Mouse (Mus musculus) embryonic facial prominence, embryonic 15.5 days (tissue): ENCODE measurements around the gene Naif1. TPM values are rescaled to one million over a fixed set of nuclear protein-coding genes. Genes with fewer than 3 reads are reported as not detected.
A peak's percentile ranks its signal among the peaks of the same experiment; 100 is the strongest.

Experiments
- ATAC-seq: fragments of 200-750 bp; cut with Nextera tagmentation; 2 replicates; pipeline ENCODE4 v1.8.0; 2017; ENCODE audit warnings: low read depth, moderate TSS enrichment; ENCODE audit not compliant: insufficient number of reproducible peaks, low FRiP score, low TSS enrichment
- H3K27ac ChIP-seq: fragments of 300-500 bp; sonication (generic); replicated peaks from 2 replicates; pipeline ENCODE4 v1.5.1; 2015; ENCODE audit warnings: mild to moderate bottlenecking, inconsistent platforms
- H3K27me3 ChIP-seq: fragments of 300-500 bp; sonication (generic); 2 replicates; pipeline ENCODE4 v1.6.1; 2015; ENCODE audit warnings: inconsistent platforms
- H3K36me3 ChIP-seq: fragments of 300-500 bp; sonication (generic); 2 replicates; pipeline ENCODE4 v1.6.1; 2015; ENCODE audit warnings: mild to moderate bottlenecking, inconsistent platforms
- H3K4me1 ChIP-seq: fragments of 300-500 bp; sonication (generic); 2 replicates; pipeline ENCODE4 v1.6.1; 2015; ENCODE audit warnings: inconsistent platforms
- H3K4me2 ChIP-seq: fragments of 300-500 bp; sonication (generic); replicated peaks from 2 replicates; pipeline ENCODE4 v1.6.1; 2015; ENCODE audit warnings: mild to moderate bottlenecking, inconsistent platforms
- H3K4me3 ChIP-seq: fragments of 300-500 bp; sonication (generic); replicated peaks from 2 replicates; pipeline ENCODE4 v1.5.1; 2015; ENCODE audit warnings: mild to moderate bottlenecking, inconsistent platforms
- H3K9ac ChIP-seq: fragments of 300-500 bp; sonication (generic); 2 replicates; pipeline ENCODE4 v1.6.1; 2015; ENCODE audit warnings: inconsistent platforms
- H3K9me3 ChIP-seq: fragments of 300-500 bp; sonication (generic); replicated peaks from 2 replicates; pipeline ENCODE4 v1.6.1; 2016; ENCODE audit warnings: inconsistent platforms
- WGBS: fragments of 180-500 bp; shearing (Covaris S2); methylation state at CpG from one replicate; pipeline ENCODE4 v1.1.7; 2015; 5-methylcytosine and 5-hydroxymethylcytosine counted together
- polyA plus RNA-seq: library from polyadenylated mRNA; unstranded; fragments of >200 nt; fragmentation: Nextera tagmentation; extraction: Ambion mirVana; gene quantifications from 2 replicates; pipeline ENCODE4 v1.2.1, GENCODE M21; 2015

Naif1 gene
- 6.2 and 6.5 TPM in 2 replicates for polyA plus RNA-seq

GRCm38 (mm10) chr2:32449761-32450754 is at the start of gene Naif1:
Gene Naif1, plus strand, starts transcription at chr2:32450457.
- H3K27ac ChIP-seq = peak within 1 kb of the TSS; percentile 98
- no peaks in the 10 kb centered on the region for H3K9me3 ChIP-seq
- no peak for ATAC-seq
- peak within 1 kb of the TSS; percentile 71 for H3K9ac ChIP-seq
- peak within 1 kb of the TSS; percentile 85 for H3K4me2 ChIP-seq
- peaks cover 55% of the 10 kb centered on the region for H3K4me1 ChIP-seq
- H3K36me3 ChIP-seq = peaks cover 3% of the 10 kb centered on the region; the same call in 1 of the 2 replicates
- H3K27me3 ChIP-seq = no peaks in the 10 kb centered on the region
- peak within 1 kb of the TSS; percentile 76 for H3K4me3 ChIP-seq
- WGBS = 72% methylated on average over 15 of the region's 15 CpGs

DNA sequence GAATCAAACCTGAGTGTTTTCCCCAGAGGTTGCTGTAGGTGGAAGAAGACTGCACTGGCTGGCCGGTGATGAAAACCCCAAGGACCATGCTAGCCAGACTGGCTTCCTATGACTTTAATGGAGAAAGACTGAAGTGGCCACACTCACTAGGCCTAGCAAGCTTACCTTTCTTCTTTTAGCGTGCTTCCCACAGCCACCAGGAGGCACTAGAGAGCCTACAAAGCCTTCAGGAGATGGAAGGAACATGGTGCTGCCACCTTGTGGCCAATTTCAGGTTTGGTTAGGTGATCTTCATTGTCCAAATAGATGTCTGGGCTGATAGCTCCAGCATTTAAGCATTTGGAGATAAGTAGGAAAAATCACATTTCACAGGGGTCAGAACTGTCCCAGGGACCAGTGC is 45.6 kb upstream of the Naif1 start:
- H3K9me3 ChIP-seq = no peaks in the 10 kb centered on the region
- peaks cover 35% of the 10 kb centered on the region for H3K36me3 ChIP-seq
- no peak overlapping the region for H3K9ac ChIP-seq
- WGBS = 20% methylated on average over 2 of the region's 2 CpGs
- H3K27ac ChIP-seq = no peak overlapping the region
- no peak overlapping the region for H3K4me3 ChIP-seq
- no peaks in the 10 kb centered on the region for H3K27me3 ChIP-seq
- peaks cover 11% of the 10 kb centered on the region for H3K4me1 ChIP-seq
- ATAC-seq = 0 out of 2 replicates have a peak, but pooled peaks have one; percentile 9
- H3K4me2 ChIP-seq = no peak overlapping the region

DNA sequence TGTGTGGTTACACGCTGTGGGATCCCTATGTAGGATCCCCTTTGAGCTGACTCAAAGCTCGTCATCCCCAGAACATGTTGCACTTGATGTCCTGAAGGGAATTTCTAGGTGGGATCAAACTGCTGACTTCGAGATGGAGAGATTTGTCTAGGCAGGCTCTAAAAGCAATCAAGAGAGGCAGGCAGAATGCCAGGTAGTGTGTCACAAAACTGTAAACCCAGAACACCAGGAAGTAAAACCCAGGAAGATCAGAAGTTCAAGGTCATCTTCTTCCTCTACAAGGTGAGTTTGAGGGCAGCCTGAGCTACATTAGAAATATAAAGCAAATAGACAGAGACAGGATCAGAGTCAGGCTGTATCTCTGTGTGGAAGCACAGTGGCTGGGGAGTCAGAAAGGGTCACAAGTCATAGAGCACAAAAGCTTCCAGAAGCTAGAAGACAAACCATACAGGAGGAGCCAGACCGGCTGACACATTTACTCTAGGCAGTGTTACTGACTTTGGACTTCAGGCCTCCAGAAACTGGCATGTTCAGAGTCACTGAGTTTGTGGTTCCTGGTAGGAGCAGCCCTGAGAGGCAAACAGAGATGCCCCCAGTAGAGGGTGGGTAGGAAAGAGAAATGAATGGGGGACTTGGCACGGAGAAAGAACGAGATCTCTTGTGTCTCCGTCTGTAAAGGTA is 43.0 kb upstream of the Naif1 start:
- peaks cover 11% of the 10 kb centered on the region for H3K4me1 ChIP-seq
- peaks cover 9% of the 10 kb centered on the region for H3K36me3 ChIP-seq
- H3K27ac ChIP-seq = no peak overlapping the region
- H3K27me3 ChIP-seq = no peaks in the 10 kb centered on the region
- ATAC-seq = no peak
- no peaks in the 10 kb centered on the region for H3K9me3 ChIP-seq
- no peak overlapping the region for H3K4me3 ChIP-seq
- 78% methylated on average over 7 of the region's 7 CpGs for whole genome bisulfite sequencing
- no peak overlapping the region for H3K4me2 ChIP-seq
- H3K9ac ChIP-seq = no peak overlapping the region

DNA sequence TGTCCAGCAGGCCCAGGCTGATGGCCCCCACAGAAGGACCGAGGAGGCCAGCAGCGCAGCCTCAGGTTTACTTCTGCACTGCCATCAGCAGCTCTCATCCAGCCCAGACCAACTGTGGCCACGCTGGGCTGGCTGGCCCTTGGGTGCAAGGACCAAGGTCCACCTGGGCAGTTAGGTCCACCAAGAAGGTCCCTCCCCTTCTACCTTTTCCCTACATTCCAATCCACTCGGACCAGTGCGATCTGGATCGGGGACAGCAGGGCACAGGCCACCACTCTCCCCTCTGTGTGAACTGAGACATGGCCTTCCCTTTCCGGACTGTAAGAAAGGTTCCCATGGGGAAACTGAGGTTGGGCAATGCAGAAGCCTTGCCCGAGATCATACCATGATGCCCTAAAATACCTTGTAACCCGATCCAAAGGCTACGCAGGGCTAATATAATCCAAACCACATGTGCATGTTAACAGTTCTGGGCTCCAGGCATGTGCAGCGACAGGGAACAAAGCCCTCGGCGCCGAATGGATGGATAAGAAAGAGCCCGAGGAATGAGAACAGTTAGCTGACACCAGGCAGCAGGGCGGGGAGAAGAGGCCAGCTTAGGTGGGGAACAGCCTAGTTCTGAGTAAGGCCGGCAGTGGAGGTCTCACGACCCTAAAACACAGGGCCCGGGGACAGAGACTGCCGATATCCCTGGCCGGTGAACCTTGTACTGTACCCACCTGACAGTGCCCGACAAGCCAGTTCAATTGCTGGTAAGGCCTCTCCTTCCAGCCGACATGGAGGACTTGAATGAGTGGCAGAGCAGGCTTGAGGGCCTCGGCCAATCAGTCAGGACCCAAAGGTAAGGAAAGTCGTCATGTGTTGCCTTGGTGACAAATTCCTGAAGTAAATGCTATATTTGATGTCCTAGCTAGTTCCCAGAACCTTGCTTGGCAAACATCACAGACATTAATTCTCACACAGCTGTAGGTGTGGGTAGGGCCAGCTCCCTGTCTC is 41.5 kb upstream of the Naif1 start:
- ATAC-seq = no peak
- 0 out of 2 replicates have a peak, but pooled peaks cover under 1% of the 10 kb centered on the region for H3K36me3 ChIP-seq
- 30% methylated on average over 25 of the region's 25 CpGs for WGBS
- H3K27ac ChIP-seq = no peak overlapping the region; the same call in 1 of the 2 replicates
- no peaks in the 10 kb centered on the region for H3K9me3 ChIP-seq
- peaks cover 11% of the 10 kb centered on the region for H3K4me1 ChIP-seq
- H3K4me3 ChIP-seq = no peak overlapping the region
- H3K4me2 ChIP-seq = no peak overlapping the region
- H3K27me3 ChIP-seq = no peaks in the 10 kb centered on the region
- H3K9ac ChIP-seq = no peak overlapping the region

GRCm38 (mm10) chr2:32411407-32411806 is 38.9 kb upstream of the Naif1 start:
- ATAC-seq = no peak
- no peak overlapping the region for H3K4me2 ChIP-seq
- WGBS = 87% methylated on average over 7 of the region's 7 CpGs
- H3K36me3 ChIP-seq = peaks cover 27% of the 10 kb centered on the region
- no peak overlapping the region for H3K9ac ChIP-seq
- no peaks in the 10 kb centered on the region for H3K9me3 ChIP-seq
- peaks cover 11% of the 10 kb centered on the region for H3K4me1 ChIP-seq
- no peak overlapping the region for H3K4me3 ChIP-seq
- no peaks in the 10 kb centered on the region for H3K27me3 ChIP-seq
- H3K27ac ChIP-seq = no peak overlapping the region

DNA sequence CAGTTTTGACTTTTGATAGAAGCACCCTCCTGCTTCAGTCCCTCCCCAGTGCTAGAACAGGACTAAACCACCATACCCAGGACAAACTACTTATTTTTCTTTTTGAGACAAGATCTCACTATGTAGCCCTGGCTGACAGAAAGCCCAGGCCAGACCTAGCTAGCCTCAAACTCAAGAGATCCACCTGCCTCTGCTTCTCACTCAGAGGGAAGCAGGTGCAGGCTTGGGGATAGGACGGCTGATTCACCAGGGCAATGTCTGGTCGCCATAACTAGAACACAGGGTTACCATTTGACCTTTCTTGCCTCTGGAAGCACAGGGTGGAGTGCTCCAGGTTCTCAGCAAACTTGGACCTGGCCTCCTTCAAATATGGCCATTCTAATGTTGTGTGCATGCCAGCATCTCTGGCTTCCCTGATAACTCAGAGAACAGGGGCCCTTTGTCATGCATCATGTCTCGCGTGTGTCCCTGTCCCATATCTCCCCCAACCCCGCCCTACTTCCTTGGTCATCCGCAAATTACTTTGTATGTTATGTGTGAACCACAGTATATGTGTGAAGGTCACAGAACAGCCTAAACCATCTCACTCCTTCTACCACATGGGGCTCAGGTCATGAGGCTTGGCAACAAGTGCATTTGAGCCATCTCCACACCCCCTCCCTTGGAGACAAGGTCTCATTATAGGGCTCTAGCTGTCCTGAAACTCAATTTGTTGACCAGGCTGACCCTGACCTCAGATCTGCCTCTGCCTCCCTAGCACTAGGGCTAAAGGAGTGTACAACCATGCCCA is 37.3 kb upstream of the Naif1 start:
- no peak overlapping the region for H3K9ac ChIP-seq
- H3K4me3 ChIP-seq = no peak overlapping the region
- no peak overlapping the region for H3K4me2 ChIP-seq
- no peaks in the 10 kb centered on the region for H3K27me3 ChIP-seq
- ATAC-seq = no peak
- H3K4me1 ChIP-seq = peaks cover 11% of the 10 kb centered on the region
- 88% methylated on average over 6 of the region's 6 CpGs for WGBS
- H3K27ac ChIP-seq = no peak overlapping the region
- peaks cover 42% of the 10 kb centered on the region for H3K36me3 ChIP-seq
- H3K9me3 ChIP-seq = no peaks in the 10 kb centered on the region

DNA sequence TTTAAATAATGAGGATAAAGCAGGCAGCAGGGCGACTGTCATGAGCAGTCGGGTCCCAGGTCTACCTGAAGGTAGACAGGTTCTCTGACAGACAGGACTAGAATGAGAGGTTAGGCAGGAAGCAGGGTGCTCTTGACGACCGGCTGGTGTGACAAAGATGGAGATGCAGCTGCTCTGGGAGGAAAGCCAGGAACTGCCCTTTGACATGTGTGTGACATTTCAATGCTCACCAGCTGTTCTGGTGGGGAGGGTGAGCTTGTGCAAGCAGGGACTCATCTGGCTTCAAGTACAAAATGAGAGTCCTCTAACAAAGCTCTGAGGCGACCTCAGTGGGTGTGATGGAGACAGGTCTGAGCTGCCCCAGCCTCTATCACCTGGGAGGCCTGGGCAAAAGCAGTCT is 36.3 kb upstream of the Naif1 start:
- Histone ChIP-seq H3K36me3 (peaks cover 52% of the 10 kb centered on the region), H3K4me1 (peaks cover 4% of the 10 kb centered on the region), H3K4me3 (no peak overlapping the region), H3K9ac (no peak overlapping the region), H3K4me2 (no peak overlapping the region), H3K27me3 (no peaks in the 10 kb centered on the region), H3K9me3 (no peaks in the 10 kb centered on the region), H3K27ac (no peak overlapping the region)
- WGBS = 37% methylated on average over 5 of the region's 5 CpGs
- ATAC-seq = no peak

GRCm38 (mm10) chr2:32415801-32416200 is 34.5 kb upstream of the Naif1 start:
- WGBS = 94% methylated on average over 12 of the region's 12 CpGs
- Histone ChIP-seq H3K4me2 (no peak overlapping the region), H3K36me3 (peaks cover 70% of the 10 kb centered on the region), H3K27ac (no peak overlapping the region), H3K4me1 (no peaks in the 10 kb centered on the region), H3K9ac (no peak overlapping the region), H3K27me3 (no peaks in the 10 kb centered on the region), H3K4me3 (no peak overlapping the region), H3K9me3 (no peaks in the 10 kb centered on the region)
- ATAC-seq = no peak

DNA sequence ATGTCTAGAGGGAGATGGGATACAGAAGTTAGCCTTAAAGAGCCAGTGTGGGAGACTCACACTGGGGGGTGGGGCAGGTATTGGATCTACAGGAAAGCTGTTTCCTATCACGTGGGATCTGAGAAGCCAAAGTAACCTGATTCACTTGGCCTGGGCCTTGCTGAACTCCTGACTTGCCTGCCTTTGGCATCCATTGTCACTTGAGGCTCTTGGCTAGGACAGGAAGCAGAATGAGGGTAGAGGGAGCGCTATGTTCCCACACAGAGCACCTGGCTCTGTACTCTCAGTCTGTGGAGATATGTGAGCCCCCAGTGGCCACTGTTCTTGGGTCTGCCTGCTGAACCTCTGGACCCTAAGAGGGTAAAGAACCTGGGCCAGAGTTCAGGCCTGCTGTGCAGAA is 33.7 kb upstream of the Naif1 start:
- H3K4me1 ChIP-seq = 0 out of 2 replicates have a peak, but pooled peaks cover under 1% of the 10 kb centered on the region
- no peak overlapping the region for H3K9ac ChIP-seq

GRCm38 (mm10) chr2:32417486-32417885 is 32.8 kb upstream of the Naif1 start:
- Histone ChIP-seq H3K36me3 (peaks cover 74% of the 10 kb centered on the region), H3K4me3 (no peak overlapping the region), H3K27ac (no peak overlapping the region), H3K9ac (no peak overlapping the region), H3K4me2 (no peak overlapping the region), H3K4me1 (peaks cover 9% of the 10 kb centered on the region; the same call in 1 of the 2 replicates), H3K27me3 (no peaks in the 10 kb centered on the region), H3K9me3 (no peaks in the 10 kb centered on the region)
- ATAC-seq = no peak
- WGBS = 89% methylated on average over 8 of the region's 8 CpGs

More for the DNA sequence above, 33.7 kb upstream of the Naif1 start:
- WGBS = 64% methylated on average over 2 of the region's 2 CpGs
- H3K27ac ChIP-seq = no peak overlapping the region
- no peaks in the 10 kb centered on the region for H3K27me3 ChIP-seq
- H3K4me2 ChIP-seq = no peak overlapping the region
- ATAC-seq = no peak
- no peaks in the 10 kb centered on the region for H3K9me3 ChIP-seq
- no peak overlapping the region for H3K4me3 ChIP-seq
- peaks cover 74% of the 10 kb centered on the region for H3K36me3 ChIP-seq
